Mouse (Mus musculus) liver, embryonic 11.5 days (tissue): Measurements from ENCODE around the gene Nudt12. TPM values are rescaled to one million over a fixed set of nuclear protein-coding genes. Genes with fewer than 3 reads are reported as not detected.

Source experiments
- ATAC-seq: fragments of 200-750 bp; cut with Nextera tagmentation; replicated peaks from 2 replicates; pipeline ENCODE4 v1.8.0; 2017; ENCODE audit warnings: moderate number of reproducible peaks, mild to moderate bottlenecking, moderate TSS enrichment, moderate library complexity; ENCODE audit not compliant: low FRiP score
- DNase-seq: peaks from one replicate; pipeline ENCODE4 v3.0.0-alpha.2; 2017; ENCODE audit warnings: low spot score
- H3K27ac ChIP-seq: fragments of 300-500 bp; sonication (generic); 2 replicates; pipeline ENCODE4 v1.5.1; 2014; ENCODE audit warnings: mild to moderate bottlenecking, low read depth, low read length, control low read depth
- H3K27me3 ChIP-seq: fragments of 300-500 bp; sonication (generic); replicated peaks from 2 replicates; pipeline ENCODE4 v1.6.1; 2014; ENCODE audit warnings: low read length, mixed read lengths; ENCODE audit not compliant: control insufficient read depth, insufficient read depth
- H3K36me3 ChIP-seq: fragments of 300-500 bp; sonication (generic); 2 replicates; pipeline ENCODE4 v1.6.1; 2014; ENCODE audit warnings: mild to moderate bottlenecking, low read length, moderate library complexity, mixed read lengths; ENCODE audit not compliant: control insufficient read depth, insufficient read depth
- H3K4me1 ChIP-seq: fragments of 300-500 bp; sonication (generic); replicated peaks from 2 replicates; pipeline ENCODE4 v1.6.1; 2014; ENCODE audit warnings: low read length, mixed read lengths; ENCODE audit not compliant: control insufficient read depth, insufficient read depth
- H3K4me2 ChIP-seq: fragments of 300-500 bp; sonication (generic); 2 replicates; pipeline ENCODE4 v1.6.1; 2014; ENCODE audit warnings: mild to moderate bottlenecking, control low read depth, moderate library complexity
- H3K4me3 ChIP-seq: fragments of 300-500 bp; sonication (generic); 2 replicates; pipeline ENCODE4 v1.5.1; 2014; ENCODE audit warnings: low read depth, low read length, control low read depth
- H3K9ac ChIP-seq: fragments of 300-500 bp; sonication (generic); 2 replicates; pipeline ENCODE4 v1.6.1; 2014; ENCODE audit warnings: low read depth, low read length, control low read depth
- H3K9me3 ChIP-seq: fragments of 300-500 bp; sonication (generic); 2 replicates; pipeline ENCODE4 v1.6.1; 2016; ENCODE audit warnings: low read length, inconsistent platforms, mixed read lengths; ENCODE audit not compliant: control insufficient read depth
- WGBS: fragments of 180-500 bp; shearing (Covaris S2); extraction: QIAGEN DNeasy Blood & Tissue Kit; methylation state at CpG from one replicate; pipeline ENCODE4 v1.1.7; 2014; 5-methylcytosine and 5-hydroxymethylcytosine counted together
- polyA plus RNA-seq: library from polyadenylated mRNA; unstranded; fragments of >200 nt; fragmentation: Nextera tagmentation; extraction: Ambion mirVana; gene quantifications from 2 replicates; pipeline ENCODE4 v1.2.1, GENCODE M21; 2014

Nudt12 gene
- polyA plus RNA-seq, 1 experiment from 2014 or later: 8.1 TPM

- Histone ChIP-seq H3K27me3 (no peaks in the 10 kb centered on the region), H3K9me3 (no peaks in the 10 kb centered on the region), H3K36me3 (no peaks in the 10 kb centered on the region), H3K4me3 (no peak overlapping the region), H3K9ac (no peak overlapping the region), H3K4me1 (no peaks in the 10 kb centered on the region), H3K27ac (no peak overlapping the region), H3K4me2 (peak overlapping the region; percentile 81)
- WGBS: 75% methylated on average over 13 of the region's 13 CpGs
- no peak for DNase-seq
- ATAC-seq: 0 out of 2 replicates have a peak, but pooled peaks have one; percentile 10
These were observed 1.4 kb downstream of the Nudt12 start for GRCm38 (mm10) chr17:59011546-59012307.

GRCm38 (mm10) chr17:58991275-58991674, 21.9 kb downstream of the Nudt12 start, which contains the start of gene Pdzph1:
Gene Pdzph1, minus strand, starts transcription at chr17:58991375.
- ATAC-seq (no peak), DNase-seq (no peak)
- Histone ChIP-seq H3K27ac (no peak within 1 kb of the TSS), H3K9ac (no peak within 1 kb of the TSS), H3K4me1 (no peaks in the 10 kb centered on the region), H3K36me3 (no peaks in the 10 kb centered on the region), H3K4me2 (no peak within 1 kb of the TSS), H3K4me3 (no peak within 1 kb of the TSS), H3K9me3 (no peaks in the 10 kb centered on the region), H3K27me3 (no peaks in the 10 kb centered on the region)
- 76% methylated on average over 6 of the region's 6 CpGs for WGBS

- no peak overlapping the region for H3K27ac ChIP-seq
- H3K9me3 ChIP-seq: no peaks in the 10 kb centered on the region
- no peak overlapping the region for H3K4me3 ChIP-seq
- H3K4me2 ChIP-seq: no peak overlapping the region
- H3K9ac ChIP-seq: no peak overlapping the region
- no peaks in the 10 kb centered on the region for H3K36me3 ChIP-seq
- ATAC-seq: no peak
- H3K4me1 ChIP-seq: no peaks in the 10 kb centered on the region
- no peak for DNase-seq
- no peaks in the 10 kb centered on the region for H3K27me3 ChIP-seq
- WGBS: 63% methylated on average over 5 of the region's 5 CpGs
These were observed 39.9 kb downstream of the Nudt12 start for GRCm38 (mm10) chr17:58973237-58973636.

GRCm38 (mm10) chr17:58959905-58960304, 53.3 kb downstream of the Nudt12 start:
- no peaks in the 10 kb centered on the region for H3K36me3 ChIP-seq
- DNase-seq (no peak), ATAC-seq (peak; percentile 68; the same call in 1 of the 2 replicates)
- WGBS: 17% methylated on average over 3 of the region's 3 CpGs
- no peak overlapping the region for H3K27ac ChIP-seq
- no peak overlapping the region for H3K4me2 ChIP-seq
- no peaks in the 10 kb centered on the region for H3K4me1 ChIP-seq
- H3K9me3 ChIP-seq: no peaks in the 10 kb centered on the region
- no peak overlapping the region for H3K4me3 ChIP-seq
- H3K9ac ChIP-seq: no peak overlapping the region
- no peaks in the 10 kb centered on the region for H3K27me3 ChIP-seq

- Histone ChIP-seq H3K36me3 (no peaks in the 10 kb centered on the region), H3K4me1 (no peaks in the 10 kb centered on the region), H3K9me3 (no peaks in the 10 kb centered on the region), H3K27ac (no peak overlapping the region), H3K4me3 (no peak overlapping the region), H3K9ac (no peak overlapping the region), H3K27me3 (no peaks in the 10 kb centered on the region), H3K4me2 (no peak overlapping the region)
- WGBS: 79% methylated on average over 1 of the region's 1 CpGs
- ATAC-seq (no peak), DNase-seq (no peak)
These were observed 56.1 kb downstream of the Nudt12 start for GRCm38 (mm10) chr17:58957055-58957454.

Other genes with a start within 250 kb of the Nudt12 start
- gene Pdzph1, start 22.0 kb downstream of the Nudt12 start, polyA plus RNA-seq: 0.51 and 0.57 TPM in 2 replicates